In the genomic region with DNA sequence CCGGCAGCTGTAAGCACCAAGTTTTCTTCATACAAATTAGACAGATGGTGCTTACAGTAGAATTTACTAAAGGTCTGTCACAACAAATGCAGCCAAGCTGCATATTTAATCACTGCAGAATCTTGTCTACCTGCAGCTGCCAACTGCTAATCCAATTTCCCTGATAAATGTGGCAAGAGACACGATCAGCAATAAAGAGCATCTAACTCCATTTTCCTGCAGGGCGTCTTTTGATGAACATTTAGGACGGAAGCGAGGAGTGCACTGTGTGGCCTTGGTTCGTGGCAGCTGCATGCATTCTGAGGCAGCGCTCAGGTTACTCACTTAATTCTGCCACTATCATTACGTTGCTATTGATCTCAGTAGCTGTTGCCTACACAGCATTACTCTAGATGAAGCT, we compare ENCODE assay signal across 18 mouse cellular contexts. TPM values are rescaled to one million over a fixed set of nuclear protein-coding genes. Genes with fewer than 3 reads are reported as not detected.
DNase-seq lines count a peak whose midpoint lies in the region; ATAC-seq and TF ChIP-seq lines count a peak whose summit lies in the region.
"Had no signal": no experiment of that assay in that cellular context is flagged by ENCODE, and none has a peak within 500 bp of the region (broad histone marks: within the 10 kb centered on the region; RNA-seq: fewer than 3 reads in every experiment).

No protein-coding gene starts in this region.

- peak; percentile 4 for DNase-seq in layer of hippocampus, adult 9-10 months (ENCODE audit: low spot score)
- DNase-seq in layer of hippocampus, adult 8-10 months (ENCODE audit: low spot score in 2 of 2): no peak
- peak; percentile 48 for DNase-seq in cerebellum, adult 9-10 months
- DNase-seq in midbrain, postnatal 0 days (ENCODE audit: low spot score): peak; percentile 70
- DNase-seq in gastrocnemius, adult 18-20 months (ENCODE audit: low spot score): no peak
- DNase-seq in adrenal gland, postnatal 4 days (ENCODE audit: low spot score in 2 of 2): no peak
- DNase-seq: adrenal gland, adult 8-10 months; heart, adult 2 months; kidney, adult 9 months; lung, adult 2 months had no signal

- peak; percentile 68 for ATAC-seq in forebrain, embryonic 15.5 days (replicated peaks)
- no peak for ATAC-seq in midbrain, postnatal 0 days (ENCODE audit: low FRiP score)

- peaks cover 31% of the 10 kb centered on the region for H3K4me1 ChIP-seq in forebrain, embryonic 15.5 days
- H3K4me1 ChIP-seq in midbrain, postnatal 0 days (ENCODE audit: insufficient read depth, low read length): no peaks in the 10 kb centered on the region
- H3K4me1 ChIP-seq: megakaryocyte, embryonic 14.5 days; stomach, embryonic 15.5 days had no signal

- no peak overlapping the region for H3K4me3 ChIP-seq in forebrain, embryonic 15.5 days
- no peak overlapping the region for H3K4me3 ChIP-seq in midbrain, postnatal 0 days (ENCODE audit: low read depth, low read length)
- H3K4me3 ChIP-seq: heart, adult 2 months; layer of hippocampus, adult 2 months; megakaryocyte, embryonic 14.5 days; stomach, embryonic 15.5 days had no signal

- no peaks in the 10 kb centered on the region for H3K27me3 ChIP-seq in forebrain, embryonic 15.5 days
- H3K27me3 ChIP-seq in midbrain, postnatal 0 days (ENCODE audit: insufficient read depth, low read length): no peaks in the 10 kb centered on the region
- H3K27me3 ChIP-seq: CH12.LX; megakaryocyte, embryonic 14.5 days; stomach, embryonic 15.5 days had no signal

- no peaks in the 10 kb centered on the region for H3K36me3 ChIP-seq in forebrain, embryonic 15.5 days
- no peaks in the 10 kb centered on the region for H3K36me3 ChIP-seq in midbrain, postnatal 0 days (ENCODE audit: insufficient read depth, low read length)
- H3K36me3 ChIP-seq: stomach, embryonic 15.5 days had no signal

- 0 out of 2 replicates have a peak overlapping the region, but pooled peaks have one; percentile 34 for H3K27ac ChIP-seq in forebrain, embryonic 15.5 days (replicated peaks)
- no peak overlapping the region for H3K27ac ChIP-seq in midbrain, postnatal 0 days (ENCODE audit: low read depth, low read length)
- H3K27ac ChIP-seq: heart, adult 2 months; layer of hippocampus, adult 2 months; stomach, embryonic 15.5 days had no signal

- peak overlapping the region; percentile 23 for H3K4me2 ChIP-seq in forebrain, embryonic 15.5 days (replicated peaks)
- H3K4me2 ChIP-seq in midbrain, postnatal 0 days (ENCODE audit: low read depth, low read length, poor library complexity, severe bottlenecking): no peak overlapping the region
- H3K4me2 ChIP-seq: stomach, embryonic 15.5 days had no signal

- WGBS in forebrain, embryonic 15.5 days: 14% methylated on average over 8 of the region's 8 CpGs
- WGBS in midbrain, postnatal 0 days: 34% methylated on average over 8 of the region's 8 CpGs

- no peaks in the 10 kb centered on the region for H3K9me3 ChIP-seq in forebrain, embryonic 15.5 days
- no peaks in the 10 kb centered on the region for H3K9me3 ChIP-seq in midbrain, postnatal 0 days (ENCODE audit: low read length)
- H3K9me3 ChIP-seq: megakaryocyte, embryonic 14.5 days; stomach, embryonic 15.5 days had no signal

- TF ChIP-seq CTCF in midbrain, postnatal 0 days (IDR thresholded peaks at IDR 0.05): no peak

- no peak overlapping the region for H3K9ac ChIP-seq in forebrain, embryonic 15.5 days (replicated peaks)
- H3K9ac ChIP-seq in midbrain, postnatal 0 days (replicated peaks; ENCODE audit: low read length, poor library complexity, severe bottlenecking): no peak overlapping the region
- H3K9ac ChIP-seq: stomach, embryonic 15.5 days had no signal

RNA-seq across cellular contexts. Expression of a gene that starts 24.3 kb away (rescaled TPM):
- 1 to 10 TPM in 1 of 4 experiments, under 1 TPM in 1, not detected in 2; 0.49 to 1.4 TPM for total RNA-seq in layer of hippocampus, adult 8-10 months (2022)
- polyA plus RNA-seq in forebrain, embryonic 15.5 days (2015; fragmentation: Nextera tagmentation; extraction: Ambion mirVana): not detected in 2 replicates
- 0.88 TPM in 1 of 2 replicates, not detected in the other for total RNA-seq in midbrain, postnatal 0 days (2014; rRNA removed)
- polyA plus RNA-seq in midbrain, postnatal 0 days (2015; fragmentation: Nextera tagmentation; extraction: Ambion mirVana): not detected in 2 replicates
- total RNA-seq in gastrocnemius, adult 18-20 months (2021): not detected
- 1 to 10 TPM in 1 of 2 experiments, under 1 TPM in 1; 0.34 to 1.0 TPM for total RNA-seq in adrenal gland, postnatal 4 days (2021)
- total RNA-seq: adrenal gland, adult 8-10 months; CH12.LX; heart, adult 2 months; heart, postnatal 25 days had no signal
- polyA plus RNA-seq: heart, adult 2 months; limb, embryonic 11.5 days; lung, adult 2 months; stomach, embryonic 15.5 days; urinary bladder, adult 2 months had no signal

Comparison
In these comparisons a context has a peak if more than half of its experiments do, and no peak if none do; other contexts are left out.
1. DNase-seq: peak in layer of hippocampus, adult 9-10 months (single experiment), cerebellum, adult 9-10 months (single experiment) and midbrain, postnatal 0 days (single experiment); none in layer of hippocampus, adult 8-10 months (0 of 2), gastrocnemius, adult 18-20 months (single experiment) and adrenal gland, postnatal 4 days (0 of 2).